ENCODE assay signal across 14 mouse cellular contexts in genomic region chr11:65235374-65235773, GRCm38 (mm10). TPM values are rescaled to one million over a fixed set of nuclear protein-coding genes. Genes with fewer than 3 reads are reported as not detected.
"Had no signal": no experiment of that assay in that cellular context is flagged by ENCODE, and none has a peak within 500 bp of the region (broad histone marks: within the 10 kb centered on the region; RNA-seq: fewer than 3 reads in every experiment).

No protein-coding gene starts in this region.

- H3K27me3 ChIP-seq: limb, embryonic 15.5 days; liver, embryonic 12.5 days; midbrain, embryonic 15.5 days; neural tube, embryonic 13.5 days had no signal

- H3K9me3 ChIP-seq: limb, embryonic 15.5 days; liver, embryonic 12.5 days; midbrain, embryonic 15.5 days; neural tube, embryonic 13.5 days had no signal

- H3K4me2 ChIP-seq: limb, embryonic 15.5 days; liver, embryonic 12.5 days; lung, embryonic 14.5 days; midbrain, embryonic 15.5 days; neural tube, embryonic 13.5 days had no signal

- H3K27ac ChIP-seq: left cerebral cortex, adult 2 months; limb, embryonic 15.5 days; liver, embryonic 12.5 days; midbrain, embryonic 15.5 days; neural tube, embryonic 13.5 days had no signal

- H3K36me3 ChIP-seq: limb, embryonic 15.5 days; liver, embryonic 12.5 days; midbrain, embryonic 15.5 days; neural tube, embryonic 13.5 days had no signal

- H3K9ac ChIP-seq: limb, embryonic 15.5 days; liver, embryonic 12.5 days; lung, embryonic 14.5 days; midbrain, embryonic 15.5 days; neural tube, embryonic 13.5 days had no signal

- H3K4me1 ChIP-seq: limb, embryonic 15.5 days; liver, embryonic 12.5 days; midbrain, embryonic 15.5 days; neural tube, embryonic 13.5 days had no signal

- DNase-seq: kidney, postnatal 25 days; lung, embryonic 14.5 days; lung, postnatal 14 days; retina, postnatal 1 day; right cerebral cortex, postnatal 4 days; spleen, adult 18-20 months; thymus, adult 2 months; thymus, postnatal 25 days had no signal

- H3K4me3 ChIP-seq: left cerebral cortex, adult 2 months; limb, embryonic 15.5 days; liver, embryonic 12.5 days; midbrain, embryonic 15.5 days; neural tube, embryonic 13.5 days had no signal

- ATAC-seq: liver, embryonic 12.5 days; midbrain, embryonic 15.5 days had no signal

RNA-seq across cellular contexts. Expression of gene Myocd, which starts 34.4 kb away (rescaled TPM):
- total RNA-seq: megakaryocyte-erythroid progenitor cell, adult 5-6 weeks had no signal
